Mouse (Mus musculus): Measurements from ENCODE around the gene Gtf2i.

Gtf2i gene

GRCm38 (mm10) chr5:134322355-134322754 is 7.8 kb upstream of the Gtf2i start:
- CTCF ChIA-PET, result interaction anchor here (0.7 kb wide), 1 partner anchor 1591 kb away, joined by 9 read pairs; no protein-coding TSS in a partner anchor

- CTCF ChIA-PET, result no interaction called here
Observed at GRCm38 (mm10) chr5:134321699-134322098, 7.1 kb upstream of the Gtf2i start.

DNA sequence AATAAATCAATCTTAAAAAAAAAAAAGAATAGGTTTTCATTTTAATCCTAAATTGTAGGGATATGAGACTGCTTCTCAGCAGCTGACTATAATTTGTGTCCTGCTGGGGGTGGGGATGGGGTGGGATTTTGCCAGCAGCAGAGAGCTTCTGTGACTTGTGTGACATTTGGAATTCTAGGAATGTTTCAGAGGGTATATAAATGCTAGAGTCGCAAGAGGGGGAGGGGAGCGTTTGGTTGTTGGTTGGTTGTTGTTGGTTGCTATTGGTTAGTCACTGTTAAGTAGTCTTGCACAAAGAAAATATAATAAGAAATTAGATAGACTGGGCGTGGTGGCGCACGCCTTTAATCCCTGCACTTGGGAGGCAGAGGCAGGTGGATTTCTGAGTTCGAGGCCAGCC is 4.3 kb upstream of the Gtf2i start:
- CTCF ChIA-PET, result no interaction called here

DNA sequence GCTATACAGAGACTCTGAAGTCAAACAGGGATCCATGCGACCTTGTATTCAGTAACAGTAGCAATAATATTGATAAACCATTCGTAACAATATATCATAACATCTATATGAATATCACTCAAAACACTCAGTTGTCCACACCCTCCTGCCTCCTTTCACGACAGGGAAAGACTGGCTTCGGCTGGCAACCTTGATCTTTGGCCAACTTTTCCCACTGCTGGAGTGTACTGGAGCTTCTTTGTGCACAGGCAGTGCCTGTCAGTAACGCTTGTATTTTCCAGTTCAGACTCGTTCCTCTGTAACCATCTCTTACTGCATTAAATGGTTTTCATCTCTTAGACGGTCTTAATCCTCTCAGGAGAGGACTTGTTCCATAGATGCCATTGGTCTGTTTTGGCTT is 2.2 kb upstream of the Gtf2i start:
- CTCF ChIA-PET, result interaction anchor here (0.5 kb wide), 1 partner anchor 34 kb away, joined by 5 read pairs; no protein-coding TSS in a partner anchor

- CTCF ChIA-PET, result no interaction called here
Observed at GRCm38 (mm10) chr5:134315623-134316350, 1.2 kb upstream of the Gtf2i start.

DNA sequence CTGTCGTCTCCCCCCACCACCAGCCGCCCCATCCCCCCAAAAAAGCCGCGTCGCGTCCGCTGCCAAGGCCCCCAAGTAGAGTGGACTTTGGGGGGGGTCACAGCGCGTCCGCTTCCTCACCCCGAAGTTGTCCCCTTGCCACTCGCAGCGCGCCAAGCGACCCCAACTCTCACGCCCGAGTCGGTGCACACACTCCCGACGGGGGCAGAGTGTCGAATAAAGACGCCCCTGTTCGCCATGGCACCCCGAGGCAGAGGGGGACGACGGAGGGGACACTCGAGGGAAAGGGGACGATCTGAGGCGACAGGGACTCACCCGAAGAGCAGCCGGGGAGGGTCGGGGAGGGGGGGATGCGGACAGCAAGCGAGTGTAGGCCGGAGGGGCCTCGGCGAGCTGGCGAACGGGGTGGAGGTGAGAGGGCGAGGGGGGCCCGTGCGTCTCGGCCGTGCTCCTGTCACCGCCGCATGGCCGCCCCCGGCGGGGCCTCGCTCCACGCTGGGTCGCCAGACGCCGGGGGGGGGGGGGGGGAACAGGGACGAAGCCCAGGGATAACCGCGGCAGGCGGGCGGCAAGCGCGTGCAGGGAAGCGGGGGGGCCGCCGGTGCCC is 389 bp downstream of the Gtf2i start:
- CTCF ChIA-PET, result interaction anchor here (0.6 kb wide), 1 partner anchor 92 kb away, joined by 14 read pairs; no protein-coding TSS in a partner anchor

DNA sequence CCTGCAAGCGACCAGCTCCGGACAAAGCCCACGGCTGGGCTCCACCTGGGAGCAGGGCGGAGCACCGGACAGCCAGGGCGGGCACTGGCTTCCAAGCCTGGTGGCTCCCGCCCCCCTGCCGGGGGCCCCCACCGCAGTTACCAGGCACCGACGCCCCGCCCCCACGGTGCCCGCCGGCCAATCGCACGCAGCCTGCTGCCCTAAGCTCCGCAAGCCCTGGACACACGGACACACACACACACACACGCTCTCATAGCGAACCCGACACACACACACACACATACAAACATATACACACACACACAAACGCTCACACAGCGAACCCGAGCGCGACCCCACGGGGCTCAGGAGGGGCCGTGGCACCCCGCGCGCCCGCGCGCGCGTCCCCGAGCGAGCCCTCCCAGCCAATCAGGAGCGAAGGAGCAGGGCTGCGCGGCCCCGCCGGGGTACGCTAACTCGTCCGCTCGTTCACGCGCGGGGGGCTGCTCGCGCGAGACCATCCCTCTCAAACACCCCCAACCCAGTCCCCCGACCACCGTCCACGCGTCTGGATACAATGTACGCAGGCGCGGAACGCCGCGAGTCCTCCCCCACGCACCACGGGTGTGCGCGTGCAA is 1.0 kb downstream of the Gtf2i start:
- CTCF ChIA-PET, result interaction anchor here (0.7 kb wide), 1 partner anchor 266 kb away, joined by 13 read pairs; no protein-coding TSS in a partner anchor

- CTCF ChIA-PET, result interaction anchor here (0.7 kb wide), 1 partner anchor 267 kb away, joined by 13 read pairs; no protein-coding TSS in a partner anchor
Observed at GRCm38 (mm10) chr5:134312691-134313450, 1.7 kb downstream of the Gtf2i start.

DNA sequence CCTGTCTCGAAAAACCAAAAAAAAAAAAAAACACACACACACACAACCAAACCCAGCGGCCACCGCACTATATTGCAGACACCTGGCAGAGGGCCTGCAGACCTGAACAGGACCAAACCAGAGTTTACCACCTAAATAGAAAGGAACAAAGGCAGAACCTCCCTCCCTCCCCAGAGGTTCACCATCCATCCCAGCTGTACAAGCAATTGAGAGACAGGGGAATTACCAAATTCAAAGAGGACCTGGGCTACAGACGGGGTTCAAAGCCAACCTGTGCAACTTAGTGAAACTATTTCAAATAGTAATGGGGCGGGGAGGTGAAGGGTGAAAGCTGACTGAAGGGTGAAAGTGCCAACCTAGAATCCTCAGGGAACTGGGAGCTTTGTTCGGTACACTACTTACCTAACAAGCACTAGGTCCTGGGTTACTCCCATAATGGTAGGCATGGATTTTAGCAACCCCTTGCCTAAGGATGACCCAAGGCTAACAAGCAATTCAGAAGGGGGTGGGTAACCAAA is 2.6 kb downstream of the Gtf2i start:
- CTCF ChIA-PET, result no interaction called here

- CTCF ChIA-PET, result interaction anchor here (0.6 kb wide), 1 partner anchor 1240 kb away, joined by 3 read pairs; no protein-coding TSS in a partner anchor
Observed at GRCm38 (mm10) chr5:134310201-134310600, 4.4 kb downstream of the Gtf2i start.

DNA sequence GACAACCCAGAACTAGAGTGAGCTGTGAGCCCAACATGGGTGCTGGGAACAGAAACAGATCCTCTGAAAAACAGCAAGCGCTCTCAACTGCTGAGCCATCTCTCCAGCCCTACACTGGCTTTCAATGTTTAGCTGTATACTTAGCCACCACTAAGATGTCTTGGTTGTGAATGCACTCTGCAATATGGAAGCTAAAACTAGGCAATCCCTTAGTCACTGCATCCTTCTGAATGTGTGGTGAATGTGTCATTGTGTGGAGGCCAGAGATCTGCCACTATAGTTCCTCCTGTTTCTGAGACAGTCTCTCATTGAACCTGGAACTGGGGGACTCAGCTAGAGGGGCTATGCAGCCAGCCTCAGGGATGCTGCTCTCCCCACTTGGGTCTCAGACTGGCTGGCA is 5.2 kb downstream of the Gtf2i start:
- CTCF ChIA-PET, result interaction anchor here (0.6 kb wide), 1 partner anchor 76 kb away, joined by 3 read pairs; no protein-coding TSS in a partner anchor

GRCm38 (mm10) chr5:134304639-134305038 is 9.9 kb downstream of the Gtf2i start:
- CTCF ChIA-PET, result no interaction called here

GRCm38 (mm10) chr5:134295277-134296050 is 19.1 kb downstream of the Gtf2i start:
- CTCF ChIA-PET, result no interaction called here

DNA sequence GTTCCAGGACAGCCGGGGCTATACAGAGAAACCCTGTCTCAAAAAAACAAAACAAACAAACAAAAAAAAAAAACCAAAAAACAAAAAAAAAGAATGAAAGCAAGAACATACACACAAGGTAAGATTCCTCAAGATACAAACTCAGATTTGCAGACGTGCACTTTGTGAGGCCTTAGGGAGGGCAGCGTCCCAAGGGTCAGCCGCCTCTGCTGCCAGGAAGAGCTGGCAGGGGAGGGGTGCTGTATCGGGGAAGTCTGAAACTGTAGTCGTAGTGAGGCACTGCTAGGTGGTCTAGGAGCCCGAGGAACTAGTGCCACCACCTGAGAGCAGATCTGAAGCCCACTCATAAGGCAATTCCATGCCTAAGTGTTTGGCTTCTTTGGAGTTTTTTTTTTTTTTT is 20.0 kb downstream of the Gtf2i start:
- CTCF ChIA-PET, result no interaction called here

DNA sequence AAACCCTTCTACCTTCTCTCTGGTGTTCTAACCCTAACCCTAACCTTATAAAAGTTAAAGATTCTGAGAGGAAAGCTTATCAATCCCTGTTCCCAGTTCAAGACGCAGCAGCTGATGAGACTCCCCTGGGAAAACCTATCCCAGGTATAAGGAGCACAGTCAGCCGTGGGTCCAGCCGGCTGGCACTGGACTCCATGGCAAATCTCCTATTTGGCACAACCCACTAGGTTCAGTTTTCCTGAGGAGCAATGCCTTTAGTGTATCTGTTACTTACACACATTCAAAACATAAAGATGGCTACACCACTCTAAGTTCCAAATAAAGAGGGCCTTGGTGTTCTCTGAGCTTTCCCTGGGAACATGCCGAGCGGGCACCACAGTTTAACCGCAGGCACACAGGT is 23.5 kb downstream of the Gtf2i start:
- CTCF ChIA-PET, result no interaction called here

DNA sequence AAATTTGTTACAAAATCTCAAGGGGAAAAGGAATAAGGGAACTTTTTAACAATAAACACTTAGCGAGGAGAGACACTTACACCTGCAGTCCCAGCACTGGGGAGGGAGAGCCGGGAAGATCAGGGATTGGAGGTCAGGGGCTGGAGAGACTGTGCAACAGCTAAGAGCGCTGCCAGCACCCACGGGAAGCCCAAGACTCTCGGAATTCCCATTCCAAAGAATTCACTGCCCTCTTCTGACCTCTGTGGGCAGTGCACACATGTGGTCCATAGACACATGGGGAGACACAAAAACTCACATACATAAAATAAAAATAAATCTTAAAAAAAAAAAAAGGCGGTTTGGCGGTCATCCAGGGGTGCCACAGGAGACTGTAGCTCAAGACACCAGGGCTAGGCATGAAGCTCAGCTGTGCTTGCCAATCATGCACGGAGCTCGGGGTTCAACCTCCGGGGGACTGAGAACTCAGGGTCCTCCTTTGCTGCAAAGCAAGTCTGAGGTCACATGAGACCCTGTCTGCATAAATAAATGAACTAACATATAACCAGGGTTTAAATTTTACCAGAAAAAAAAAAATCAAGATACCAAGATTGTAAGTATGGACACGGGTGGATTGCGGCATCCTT is 24.5 kb downstream of the Gtf2i start:
- CTCF ChIA-PET, result no interaction called here

DNA sequence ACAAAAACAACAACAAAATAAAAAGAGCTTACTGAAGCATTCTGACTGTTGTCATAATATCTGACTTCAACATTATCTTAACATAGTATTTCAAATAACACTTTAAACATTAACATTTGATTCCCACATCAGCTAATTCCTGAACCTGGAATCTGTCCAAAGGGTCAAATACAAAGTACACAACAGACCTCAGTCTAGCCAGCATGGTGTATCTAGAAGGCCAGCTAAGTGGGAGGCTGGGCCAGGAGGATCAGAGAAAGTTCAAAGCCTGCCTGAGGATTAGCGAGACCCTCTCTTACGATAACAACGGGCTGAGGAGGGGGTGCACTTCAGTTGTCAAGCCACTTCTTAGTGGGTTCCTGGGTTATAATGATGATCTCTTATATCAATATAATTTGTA is 26.5 kb downstream of the Gtf2i start:
- CTCF ChIA-PET, result no interaction called here

- CTCF ChIA-PET, result no interaction called here
Observed at GRCm38 (mm10) chr5:134284921-134285320, 29.6 kb downstream of the Gtf2i start.

GRCm38 (mm10) chr5:134282603-134283002 is 32.0 kb downstream of the Gtf2i start:
- CTCF ChIA-PET, result interaction anchor here (0.7 kb wide), 1 partner anchor 13 kb away, joined by 3 read pairs; no protein-coding TSS in a partner anchor

DNA sequence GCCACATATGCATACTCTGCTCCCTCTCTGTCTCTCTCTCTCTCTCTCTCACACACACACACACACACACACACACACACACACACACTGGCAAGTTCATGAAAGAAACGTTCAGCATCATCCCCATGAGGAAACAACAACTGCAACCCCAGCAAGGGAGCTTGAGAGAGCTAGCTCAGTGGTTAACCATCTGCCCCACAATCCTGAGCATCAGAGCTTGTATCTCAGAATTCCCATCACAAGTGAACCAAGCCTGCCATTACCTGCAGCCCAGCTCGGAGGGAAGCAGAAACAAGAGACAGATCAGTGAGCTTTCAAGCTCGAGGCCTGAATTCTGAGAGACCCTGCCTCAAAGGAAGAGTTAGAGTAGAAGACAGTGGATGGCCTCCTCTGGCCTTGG is 32.5 kb downstream of the Gtf2i start:
- CTCF ChIA-PET, result interaction anchor here (0.6 to 0.7 kb wide), 2 partner anchors 11 to 13 kb away, joined by 3 read pairs; no protein-coding TSS in a partner anchor
